Mouse (Mus musculus): ENCODE measurements at regions not wholly inside any gene's neighbourhood (a gene's known extent, or its start where the extent isn't known, plus 50 kb on each side); places are given as distances from the start of the nearest gene placed in this dataset.

DNA sequence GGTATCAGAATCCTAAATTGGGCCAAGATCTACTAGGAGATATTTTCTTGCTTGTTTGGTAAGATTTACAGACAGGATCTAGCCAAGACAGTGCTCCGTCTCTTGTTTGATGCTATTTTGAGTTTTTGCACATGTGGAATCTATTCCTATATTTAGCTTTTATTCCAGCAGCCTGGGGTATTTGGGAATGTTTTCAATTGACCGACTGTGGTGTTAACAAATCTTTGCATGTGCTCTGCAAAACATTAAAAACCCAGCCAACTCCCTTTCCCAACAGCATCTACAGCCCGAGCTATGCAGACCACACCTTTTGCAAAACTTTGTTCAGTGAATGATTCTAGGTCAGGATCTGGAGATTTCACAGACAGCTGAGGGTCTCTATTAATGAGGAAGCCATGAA is 317.7 kb upstream of the Gm10131 start:
- TF ChIP-seq CTCF (conservative IDR thresholded peaks at IDR 0.05) = no peak
- no peak for DNase-seq (ENCODE audit: low spot score in 2 of 2)
- Histone ChIP-seq H3K27ac (no peak overlapping the region), H3K4me3 (no peak overlapping the region)

- Histone ChIP-seq H3K27ac (no peak overlapping the region), H3K4me3 (no peak overlapping the region)
- no peak for TF ChIP-seq CTCF (conservative IDR thresholded peaks at IDR 0.05)
- DNase-seq (ENCODE audit: low spot score in 2 of 2) = no peak
These were observed 290.0 kb upstream of the Gm10131 start for GRCm38 (mm10) chr8:34401571-34401970.

DNA sequence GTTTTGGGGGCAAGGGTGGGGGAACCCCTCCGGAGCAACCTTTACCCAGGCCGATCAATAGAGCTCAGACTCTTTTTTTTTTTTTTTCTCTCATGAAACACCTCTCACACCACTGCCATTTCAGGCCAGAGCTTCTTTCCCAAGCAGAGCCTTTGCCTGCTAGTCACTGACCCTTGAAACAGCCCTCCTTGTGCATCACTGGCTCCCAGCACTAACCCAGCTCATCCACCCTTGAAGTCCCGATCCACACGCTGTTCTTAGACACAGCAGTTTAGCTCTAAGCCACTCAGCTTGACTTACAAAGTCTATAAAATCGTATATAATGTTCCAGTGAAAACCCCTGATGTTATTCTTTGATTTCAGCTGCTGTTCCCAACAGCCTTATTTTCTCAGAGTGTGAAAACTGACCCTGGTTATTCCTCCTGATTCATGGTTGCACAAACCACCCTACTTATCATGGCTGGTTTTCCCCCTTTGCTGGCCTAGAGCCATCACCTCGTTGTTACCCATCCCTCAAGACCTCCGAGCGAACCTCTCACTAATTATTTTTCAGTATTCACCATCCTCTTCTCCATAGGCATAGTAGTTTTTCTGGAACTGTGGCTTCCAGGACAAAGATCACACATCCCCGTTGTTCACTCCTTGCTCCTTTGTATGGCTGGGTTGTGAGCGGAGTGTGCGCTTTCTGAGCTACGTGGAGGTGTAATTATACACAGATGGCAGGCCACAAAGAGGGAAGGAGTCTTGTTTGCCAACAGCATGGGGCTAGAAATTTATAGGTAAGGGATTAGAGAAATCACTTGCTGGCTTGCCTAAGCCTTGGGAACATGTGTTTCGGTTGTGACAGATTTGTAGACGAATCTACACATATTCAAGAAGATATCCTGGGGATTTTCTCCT is 287.6 kb upstream of the Gm10131 start:
- no peak overlapping the region for H3K27ac ChIP-seq
- H3K4me3 ChIP-seq = no peak overlapping the region
- no peak for DNase-seq (ENCODE audit: low spot score in 2 of 2)
- TF ChIP-seq CTCF (conservative IDR thresholded peaks at IDR 0.05) = no peak

DNA sequence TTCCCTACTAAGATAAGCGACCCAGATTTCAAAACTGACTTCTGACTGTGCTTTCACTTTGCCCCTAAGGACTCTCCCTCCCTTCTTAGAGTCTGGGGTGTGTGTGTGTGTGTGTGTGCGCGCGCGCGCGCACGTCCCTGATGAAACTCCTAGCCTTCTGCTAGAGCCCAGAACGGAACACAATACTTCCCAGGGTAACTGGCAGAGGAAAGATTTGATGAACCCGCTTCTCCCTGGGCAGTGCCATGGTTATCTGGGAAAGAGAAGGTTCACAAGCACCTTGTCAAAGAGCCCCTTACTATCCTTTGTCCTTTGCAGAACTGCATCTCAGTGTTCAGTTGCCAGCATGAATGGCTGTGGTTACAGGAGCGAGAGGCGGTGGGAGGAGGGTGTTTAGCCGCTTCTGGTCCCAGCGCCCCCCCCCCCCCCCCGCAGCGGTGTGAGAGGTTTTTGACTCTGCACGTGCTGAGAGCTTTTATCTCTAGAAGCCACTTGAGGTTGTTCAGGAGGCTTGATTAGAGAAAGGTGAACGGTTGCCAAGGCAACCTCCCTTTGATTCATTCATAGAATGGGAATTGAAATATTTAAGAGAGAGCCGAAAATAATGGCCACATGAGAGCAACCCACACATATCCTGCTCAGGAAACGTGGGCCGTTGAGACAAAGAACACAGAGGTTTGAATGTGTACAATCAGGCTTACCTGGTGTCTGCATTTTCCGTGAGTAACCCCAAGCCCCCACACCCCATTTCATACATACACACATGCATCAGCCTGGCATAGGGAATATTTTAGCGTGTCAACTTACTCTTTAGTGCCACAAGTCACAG is 286.3 kb upstream of the Gm10131 start:
- TF ChIP-seq CTCF (conservative IDR thresholded peaks at IDR 0.05) = no peak
- no peak overlapping the region for H3K27ac ChIP-seq

GRCm38 (mm10) chr8:34397225-34397582 is 285.7 kb upstream of the Gm10131 start:
- H3K4me3 ChIP-seq = no peak overlapping the region
- H3K27ac ChIP-seq = no peak overlapping the region
- DNase-seq (ENCODE audit: low spot score in 2 of 2) = no peak
- peak; percentile 70 for TF ChIP-seq CTCF (conservative IDR thresholded peaks at IDR 0.05)

More for the DNA sequence above, 286.3 kb upstream of the Gm10131 start:
- H3K4me3 ChIP-seq = no peak overlapping the region; the same call in 1 of the 2 replicates
- peak in 1 of 2 experiments; percentile 23 for DNase-seq (ENCODE audit: low spot score in 2 of 2)

DNA sequence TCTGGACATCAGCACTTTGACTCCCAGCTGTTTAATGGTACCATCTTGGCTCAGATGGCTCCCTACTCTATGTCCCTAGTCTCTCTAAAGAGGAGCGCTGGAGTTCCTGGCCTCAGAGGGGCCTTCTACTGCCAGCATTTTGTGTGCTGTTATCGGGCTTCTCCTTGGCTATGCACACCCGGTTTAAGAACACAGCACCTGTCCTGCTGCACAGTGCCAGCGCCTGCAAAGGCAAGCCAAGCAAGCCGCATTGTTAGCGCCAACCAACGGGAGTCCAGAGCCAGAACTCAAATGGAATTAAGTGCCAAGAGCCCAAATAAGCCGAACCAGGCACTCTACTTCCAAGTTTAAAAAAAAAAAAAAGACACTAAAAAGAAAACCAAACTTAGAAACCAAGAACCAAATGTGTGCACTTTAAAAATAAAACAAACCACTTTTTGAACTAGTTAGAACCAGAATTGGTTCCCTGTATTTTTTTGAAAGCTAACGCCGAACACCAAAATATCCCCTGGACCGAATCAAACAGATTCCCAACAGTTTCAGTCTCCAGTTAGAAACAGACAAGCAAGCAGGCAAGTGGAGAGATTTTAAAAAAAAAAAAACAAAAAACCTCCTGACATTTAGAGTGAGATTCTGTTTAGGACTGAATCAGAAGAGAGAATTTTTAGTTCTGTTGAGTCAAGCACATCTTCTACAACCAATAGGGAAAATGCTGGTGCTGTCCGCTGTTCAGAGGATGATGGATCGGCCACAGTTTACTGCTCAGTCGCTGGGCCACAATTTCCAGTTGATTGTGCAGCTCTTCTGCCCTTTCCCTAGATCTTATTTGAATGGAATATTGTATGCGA is 281.7 kb upstream of the Gm10131 start:
- H3K4me3 ChIP-seq = peak overlapping the region; percentile 27
- TF ChIP-seq CTCF (conservative IDR thresholded peaks at IDR 0.05) = no peak
- H3K27ac ChIP-seq = peak overlapping the region; percentile 80
- peak; percentile 73 to 80 for DNase-seq (ENCODE audit: low spot score in 2 of 2)

DNA sequence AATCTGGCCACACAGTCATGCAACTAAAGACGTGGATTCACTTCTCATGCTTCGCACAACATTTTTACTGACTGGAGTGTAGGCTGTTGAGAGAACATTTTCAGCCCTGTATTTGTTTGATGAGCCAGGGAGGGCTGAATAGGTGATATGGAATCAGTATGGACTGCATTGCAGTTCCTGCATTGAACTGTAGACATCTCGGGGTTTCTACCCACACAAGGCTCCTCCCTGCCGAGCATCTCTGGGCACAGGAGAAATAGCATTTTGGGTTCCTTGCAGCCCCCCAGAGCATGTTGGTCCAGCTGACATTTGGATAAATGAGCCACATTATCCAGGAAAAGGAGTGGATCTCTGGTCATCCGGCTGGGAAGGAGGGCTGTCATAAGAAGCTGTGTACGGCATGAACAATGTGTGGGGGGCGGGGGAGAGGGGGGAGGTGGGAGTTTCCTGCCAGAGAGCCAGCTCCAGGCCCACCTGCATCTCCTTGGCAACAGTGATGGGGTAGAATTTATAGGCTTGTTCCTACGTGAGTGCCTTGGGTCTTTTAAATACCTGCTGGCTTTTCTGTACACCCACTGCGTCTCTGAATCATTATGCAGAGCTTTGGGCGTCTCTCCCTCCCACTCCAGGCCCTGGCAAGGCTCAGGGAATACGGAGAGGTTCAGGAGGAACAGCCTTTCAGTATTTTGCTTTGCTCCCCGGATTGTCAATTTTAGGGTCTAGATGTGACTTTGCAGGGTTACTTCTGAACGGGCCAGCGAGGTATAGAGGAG is 280.9 kb upstream of the Gm10131 start:
- no peak for TF ChIP-seq CTCF (conservative IDR thresholded peaks at IDR 0.05)
- DNase-seq (ENCODE audit: low spot score in 2 of 2) = peak; percentile 47 to 68
- Histone ChIP-seq H3K4me3 (peak overlapping the region; percentile 27), H3K27ac (peak overlapping the region; percentile 80)

DNA sequence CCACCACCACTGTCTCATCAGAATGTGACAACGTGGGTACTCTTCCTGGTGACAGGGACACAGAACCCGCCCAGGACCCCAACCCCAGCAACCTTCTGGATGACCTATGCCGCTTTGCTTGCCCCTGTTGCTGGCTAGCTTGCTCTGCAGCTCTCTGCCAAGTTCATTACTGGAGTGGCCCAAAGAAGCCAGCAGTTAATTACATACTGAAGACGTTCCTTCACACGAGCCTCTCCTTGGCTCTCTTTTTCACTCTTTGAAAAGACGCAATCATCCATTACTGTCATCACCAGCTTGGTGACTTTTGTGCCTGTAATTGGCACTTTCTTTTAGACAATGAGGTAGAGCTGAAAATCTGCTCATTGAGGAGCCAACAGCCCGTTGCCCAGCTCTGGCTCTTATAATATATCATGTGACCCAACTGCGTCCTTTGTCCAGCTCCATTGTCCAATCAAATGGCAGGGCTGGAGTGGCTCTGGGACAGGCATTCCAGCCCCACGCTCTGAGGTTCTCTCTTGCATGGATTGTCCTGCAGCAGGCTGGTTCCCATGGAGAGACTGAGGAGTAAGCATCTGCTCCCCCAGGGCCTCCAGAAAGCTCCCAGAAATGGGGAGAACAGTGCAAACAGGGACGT is 274.4 kb upstream of the Gm10131 start:
- Histone ChIP-seq H3K27ac (no peak overlapping the region), H3K4me3 (no peak overlapping the region)
- no peak for TF ChIP-seq CTCF (conservative IDR thresholded peaks at IDR 0.05)
- peak in 1 of 2 experiments; percentile 26 for DNase-seq (ENCODE audit: low spot score in 2 of 2)

DNA sequence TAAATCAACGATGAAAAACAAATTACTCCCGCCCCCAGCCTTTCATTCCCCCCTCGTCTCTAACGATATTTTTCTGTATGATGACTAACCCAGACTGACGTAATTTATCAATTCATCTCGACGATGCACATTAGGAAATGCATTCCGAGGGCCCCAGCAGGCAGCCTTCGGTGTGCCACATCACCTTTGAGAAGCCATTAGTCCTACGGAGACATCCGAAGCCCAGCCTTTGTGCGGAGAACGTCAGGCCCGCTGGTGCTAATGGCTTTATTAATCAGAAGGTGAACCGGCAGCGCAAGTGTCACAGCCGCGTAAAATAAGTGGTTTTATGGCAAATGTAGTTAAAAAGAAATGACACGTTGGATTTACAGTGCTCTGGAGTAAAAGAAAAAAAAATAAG is 269.1 kb upstream of the Gm10131 start:
- Histone ChIP-seq H3K4me3 (no peak overlapping the region), H3K27ac (no peak overlapping the region)
- TF ChIP-seq CTCF (conservative IDR thresholded peaks at IDR 0.05) = no peak
- no peak for DNase-seq (ENCODE audit: low spot score in 2 of 2)

- Histone ChIP-seq H3K4me3 (no peak overlapping the region), H3K27ac (no peak overlapping the region)
- no peak for DNase-seq (ENCODE audit: low spot score in 2 of 2)
- no peak for TF ChIP-seq CTCF (conservative IDR thresholded peaks at IDR 0.05)
These were observed 265.6 kb upstream of the Gm10131 start for GRCm38 (mm10) chr8:34377154-34377553.

- Histone ChIP-seq H3K27ac (no peak overlapping the region), H3K4me3 (no peak overlapping the region)
- no peak for TF ChIP-seq CTCF (conservative IDR thresholded peaks at IDR 0.05)
- DNase-seq (ENCODE audit: low spot score in 2 of 2) = no peak
These were observed 262.7 kb upstream of the Gm10131 start for GRCm38 (mm10) chr8:34374242-34374641.

- Histone ChIP-seq H3K4me3 (no peak overlapping the region), H3K27ac (peak overlapping the region; percentile 53; the same call in 1 of the 2 replicates)
- peak in 1 of 2 experiments; percentile 21 for DNase-seq (ENCODE audit: low spot score in 2 of 2)
- TF ChIP-seq CTCF (conservative IDR thresholded peaks at IDR 0.05) = no peak
These were observed 261.1 kb upstream of the Gm10131 start for GRCm38 (mm10) chr8:34372666-34372980.
